Mouse (Mus musculus) CD8-positive naive resting alpha-beta T cell, adult 57 days (primary cell): Measurements from ENCODE around the gene Tmem192. TPM values are rescaled to one million over a fixed set of nuclear protein-coding genes. Genes with fewer than 3 reads are reported as not detected.

Experiments used
- total RNA-seq: library from RNA; stranded (reverse); gene quantifications from one replicate; pipeline ENCODE4 v1.2.4, GENCODE M21; 2023

Tmem192 gene
- total RNA-seq = 37.4 TPM

GRCm38 (mm10) chr8:64946820-64947697, at the start of gene Tmem192:
Tmem192 (plus strand) TSS chr8:64947185.

GRCm38 (mm10) chr8:64987731-64988130, 40.7 kb downstream of the Tmem192 start, which contains the start of gene Trim75:
Trim75 (minus strand) TSS chr8:64987831.

GRCm38 (mm10) chr8:65018423-65018822, 71.4 kb downstream of the Tmem192 start, which contains the start of the genes Trim61 and Trim60:
Trim61 (minus strand) TSS chr8:65018523.
Trim60 (minus strand) TSS chr8:65018584.

Other genes with a start within 250 kb of the Tmem192 start
- gene Msmo1, start 213.4 kb upstream of the Tmem192 start, total RNA-seq = 25.9 TPM
- gene Klhl2, start 97.2 kb upstream of the Tmem192 start, total RNA-seq = 25.5 TPM
- gene Trim75, start 40.6 kb downstream of the Tmem192 start, total RNA-seq = not detected
- gene Trim61, start 71.3 kb downstream of the Tmem192 start, total RNA-seq = not detected
- gene Trim60, start 71.4 kb downstream of the Tmem192 start, total RNA-seq = not detected
- not detected for gene Apela, start 90.2 kb downstream of the Tmem192 start, total RNA-seq
- not detected for gene Gm10663, start 127.8 kb downstream of the Tmem192 start, total RNA-seq
- gene BC030870, start 182.4 kb downstream of the Tmem192 start, total RNA-seq = not detected